Mouse (Mus musculus): Measurements from ENCODE around the gene Gm10778.
"Not testable (repeated sequence)": the region's sequence is repeated elsewhere in the genome, so short reads cannot be mapped to it uniquely, and the experiment has no call there.

The Gm10778 gene

DNA sequence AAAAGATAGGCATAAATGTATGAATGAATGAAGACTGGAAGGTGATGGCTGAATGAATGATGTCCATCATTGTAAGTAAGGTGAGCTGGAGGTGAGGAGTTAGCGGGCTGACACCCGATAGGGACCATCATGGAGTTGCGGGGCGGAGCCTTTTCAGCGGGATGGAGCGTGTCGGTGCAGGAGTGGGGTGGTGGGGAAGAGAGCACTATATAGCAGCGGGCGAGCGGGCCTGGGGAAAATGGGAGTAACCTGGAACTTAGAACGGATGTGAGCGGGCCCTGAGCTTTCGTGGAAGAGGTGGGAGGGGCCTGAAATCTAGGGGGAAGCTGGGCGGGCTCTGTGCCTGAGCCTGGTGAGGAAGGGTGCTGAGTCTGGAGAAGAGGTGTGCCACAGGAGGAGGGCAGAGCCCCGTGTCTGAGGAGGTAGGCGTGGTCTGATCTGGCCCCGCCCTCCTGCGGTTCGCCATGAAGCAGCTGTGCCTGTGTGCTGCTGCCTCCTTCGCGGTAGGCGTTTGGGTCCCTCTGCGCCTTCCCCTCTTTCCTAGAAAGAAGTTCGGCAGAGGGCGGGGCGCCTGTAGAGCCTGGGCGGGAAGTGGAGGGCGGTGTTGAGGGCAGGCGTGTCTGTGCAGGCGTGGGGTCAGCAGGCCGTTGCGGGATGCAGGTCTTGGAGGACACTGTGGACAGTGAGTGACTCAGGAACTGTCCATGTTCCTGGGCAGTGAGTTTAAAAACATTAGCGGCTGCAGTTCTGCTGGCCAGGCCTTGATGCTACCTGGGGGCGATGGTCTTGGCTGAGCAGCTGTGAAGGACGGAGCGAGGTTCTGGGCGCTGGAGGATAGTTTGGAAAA lies 15.4 kb upstream of the Gm10778 start:
- DNase-seq: peak; percentile 89

DNA sequence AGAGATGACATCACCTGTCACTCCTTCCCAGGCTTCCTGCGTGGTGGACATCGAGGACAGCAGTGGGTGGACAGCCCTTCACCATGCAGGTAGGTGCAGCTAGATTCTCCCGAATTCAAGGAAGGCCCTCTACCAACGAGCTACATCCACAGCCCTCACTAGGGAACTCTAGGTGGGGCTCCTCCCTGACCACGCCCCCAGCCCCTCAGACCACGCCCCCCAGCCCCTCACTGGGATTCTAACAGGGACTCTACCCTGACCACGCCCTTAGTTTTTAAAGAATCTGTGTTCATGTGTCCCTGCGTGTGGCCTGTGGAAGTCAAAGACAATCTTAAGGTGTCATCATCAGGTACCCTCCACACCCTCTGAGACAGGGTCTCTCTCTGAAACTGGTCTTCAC lies 12.5 kb upstream of the Gm10778 start:
- no peak for DNase-seq

DNA sequence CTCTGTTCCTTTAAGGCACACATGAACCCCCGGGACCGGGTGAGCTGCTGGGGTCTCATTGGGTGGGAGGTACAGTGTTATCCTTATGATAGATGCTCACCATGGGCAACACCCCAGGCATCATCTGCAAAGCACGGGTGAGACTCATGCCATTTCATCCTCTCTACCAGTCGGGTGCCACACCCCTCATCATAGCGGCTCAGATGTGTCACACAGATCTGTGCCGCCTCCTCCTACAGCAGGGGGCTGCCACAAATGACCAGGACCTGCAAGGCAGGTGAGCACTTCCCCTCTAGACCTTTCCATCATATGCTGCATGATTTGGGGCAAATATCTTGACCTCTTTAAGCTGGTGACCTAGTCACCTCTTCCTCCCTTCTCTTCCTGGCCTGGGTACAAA lies 10.8 kb upstream of the Gm10778 start:
- no peak for DNase-seq

DNA sequence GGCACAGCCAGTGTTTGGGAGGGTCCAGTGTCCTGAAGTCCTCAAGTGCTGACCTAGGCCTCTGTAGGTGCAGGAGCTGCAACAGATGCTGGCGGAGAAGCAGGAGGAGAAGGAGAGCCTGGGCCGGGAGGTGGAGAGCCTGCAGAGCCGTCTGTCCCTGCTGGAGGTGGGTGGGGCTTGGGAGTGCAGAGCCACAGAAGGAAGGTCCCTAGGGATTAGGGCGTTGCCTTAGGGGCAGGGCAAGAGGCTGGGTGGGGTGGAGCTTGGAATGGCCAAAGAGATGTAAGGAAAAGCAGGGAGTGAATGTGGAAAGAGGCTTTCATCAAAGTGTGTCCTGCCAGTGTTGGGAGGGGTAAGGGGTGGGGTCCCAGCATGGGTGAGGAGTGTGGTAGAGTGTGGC lies 8.0 kb upstream of the Gm10778 start:
- not testable (repeated sequence) for DNase-seq

DNA sequence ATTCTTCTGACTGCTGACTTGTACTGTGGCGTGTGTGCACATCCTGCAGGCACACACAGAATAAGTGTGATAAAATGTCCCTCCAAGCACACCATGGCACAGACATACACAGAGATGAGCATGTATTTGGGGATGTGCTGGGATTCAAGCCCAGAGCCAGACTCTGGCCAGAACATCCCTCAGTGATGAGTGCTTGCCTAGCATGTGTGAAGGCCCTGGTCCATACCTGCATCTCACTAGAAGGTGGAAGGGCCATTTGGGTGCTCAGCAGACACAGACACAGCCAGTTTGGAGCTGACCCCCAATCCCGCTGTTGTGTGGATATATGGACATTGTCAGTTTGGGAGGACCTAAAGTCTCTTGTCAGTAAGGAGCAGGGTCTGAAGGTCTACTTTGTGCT lies 7.3 kb upstream of the Gm10778 start:
- DNase-seq: no peak

DNA sequence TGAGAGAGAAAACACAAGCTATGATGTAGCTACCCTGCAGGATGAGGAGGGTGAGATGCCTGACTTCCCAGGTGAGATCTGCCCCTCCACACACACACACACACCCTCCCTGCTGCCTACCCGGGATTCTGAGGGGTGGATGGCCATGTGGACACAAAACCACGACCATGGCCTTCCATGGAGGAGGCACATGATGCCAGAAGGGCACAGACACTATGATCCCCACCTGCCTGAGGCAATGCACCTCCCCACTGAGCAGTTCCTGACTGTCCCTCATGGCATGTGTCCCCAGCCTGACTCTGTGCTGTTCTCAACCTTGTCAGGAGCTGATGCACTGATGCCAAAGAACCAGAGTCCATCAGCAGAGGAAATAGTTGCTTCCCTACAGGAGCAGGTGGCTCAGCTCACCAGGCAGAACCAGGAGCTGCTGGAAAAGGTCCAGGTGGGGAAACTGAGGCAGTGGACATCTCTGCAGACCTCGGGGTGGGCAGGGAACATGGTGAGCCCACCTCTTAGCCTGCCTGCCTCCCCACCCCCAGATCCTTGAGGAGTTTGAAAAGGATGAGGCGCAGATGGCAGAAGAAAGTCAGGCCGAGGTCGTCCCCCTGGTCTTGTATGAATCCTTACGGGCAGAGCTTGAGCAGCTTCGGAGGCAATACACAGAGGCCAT lies 6.7 kb upstream of the Gm10778 start:
- DNase-seq: no peak

DNA sequence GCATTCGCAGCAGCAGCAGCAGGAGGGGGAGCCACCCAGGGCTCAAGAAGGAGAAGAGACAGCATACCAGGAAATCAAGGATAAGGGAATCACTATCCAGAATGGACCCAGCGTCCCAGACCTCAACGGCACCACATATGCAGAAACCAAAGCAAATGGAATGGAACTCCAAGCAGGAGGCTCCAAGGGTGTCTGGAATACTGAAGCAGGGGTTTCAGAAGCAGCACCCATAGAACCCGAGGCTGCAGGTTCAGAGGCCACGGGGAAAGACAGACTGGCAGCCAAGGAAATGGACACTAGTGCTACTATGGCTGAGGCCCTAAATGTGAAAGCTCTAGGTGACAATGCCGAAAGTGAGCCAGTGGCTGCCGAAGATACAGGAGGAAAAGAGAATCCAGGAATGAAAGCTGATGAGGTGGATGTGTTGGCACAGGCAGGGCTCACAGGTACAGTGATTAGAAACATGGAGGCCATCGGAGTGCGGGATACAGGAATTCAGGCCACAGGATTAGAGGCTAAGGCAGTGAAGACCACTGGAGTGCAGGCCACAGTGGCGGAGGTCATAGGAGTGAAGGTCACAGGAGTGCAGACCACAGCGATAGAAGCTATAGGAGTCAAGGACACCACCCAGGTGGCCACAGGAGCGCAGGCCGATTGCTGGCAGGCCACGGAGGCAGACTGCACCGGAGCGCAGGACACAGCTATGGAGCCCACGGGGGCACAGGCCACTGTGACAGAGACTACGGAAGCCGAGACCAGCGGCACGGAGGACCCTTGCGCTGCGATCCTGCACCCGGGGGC lies 6.0 kb upstream of the Gm10778 start:
- DNase-seq: peak; percentile 35

DNA sequence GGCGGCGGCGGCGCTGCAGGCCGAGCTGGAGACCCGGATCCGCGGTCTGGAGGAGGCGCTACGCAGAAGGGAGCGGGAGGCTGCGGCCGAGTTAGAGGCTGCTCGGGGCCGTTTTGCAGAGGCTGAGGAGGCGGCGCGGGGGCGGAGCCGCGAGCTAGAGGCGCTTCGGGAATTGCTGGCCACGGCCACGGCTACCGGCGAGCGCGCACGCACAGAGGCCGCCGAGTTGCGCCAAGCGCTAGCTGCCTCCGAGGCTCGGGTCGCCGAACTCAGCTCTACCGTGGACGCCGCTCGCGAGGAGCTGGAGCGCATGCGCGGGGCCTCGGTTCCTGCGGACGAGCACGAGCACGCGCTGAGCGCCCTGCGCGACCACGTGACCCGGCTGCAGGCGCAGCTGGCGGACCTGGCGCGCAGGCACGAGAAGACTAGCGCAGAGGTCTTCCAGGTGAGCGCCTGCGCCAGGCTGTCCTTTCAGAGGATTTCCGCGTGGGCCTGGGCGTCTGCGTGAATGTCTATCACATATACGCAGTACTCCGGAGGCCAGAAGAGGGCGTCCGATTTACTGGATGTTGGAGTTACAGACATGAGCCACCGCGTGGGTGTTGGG lies 5.3 kb upstream of the Gm10778 start:
- DNase-seq: peak; percentile 97

DNA sequence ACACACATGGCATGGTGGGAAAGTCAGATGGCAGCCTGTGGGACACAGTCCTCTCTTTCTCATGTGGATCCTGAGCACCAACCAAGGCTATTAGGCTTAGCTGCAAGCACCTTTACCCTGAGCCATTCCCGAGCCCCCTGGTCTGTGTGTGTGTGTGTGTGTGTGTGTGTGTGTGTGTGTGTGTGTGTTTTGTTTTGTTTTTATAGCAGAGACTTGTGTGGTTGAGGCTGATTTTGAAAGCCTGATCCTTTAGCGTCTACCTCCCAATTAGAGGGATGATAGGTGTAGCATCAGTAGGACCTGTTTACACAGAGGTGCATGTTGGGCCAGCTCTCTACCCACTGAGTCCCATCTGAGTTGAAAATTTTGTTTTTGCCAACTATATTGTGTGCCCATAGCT lies 4.7 kb upstream of the Gm10778 start:
- DNase-seq: no peak

DNA sequence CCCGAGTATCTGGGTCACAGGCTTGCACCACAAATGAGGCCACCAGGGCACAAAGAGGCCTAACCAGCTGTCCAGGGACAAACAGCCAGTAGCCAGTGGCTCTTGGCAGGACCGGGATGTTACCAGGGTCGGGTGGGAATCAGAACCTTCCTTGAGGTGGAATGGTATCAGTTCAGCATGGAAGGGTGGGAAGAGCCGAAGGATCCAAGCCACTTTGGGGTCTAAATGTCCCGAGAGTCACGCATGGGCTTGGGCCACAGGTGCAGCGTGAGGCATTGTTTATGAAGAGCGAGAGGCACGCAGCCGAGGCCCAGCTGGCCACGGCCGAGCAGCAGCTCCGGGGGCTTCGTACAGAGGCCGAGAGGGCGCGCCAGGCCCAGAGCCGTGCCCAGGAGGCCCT lies 4.1 kb upstream of the Gm10778 start:
- no peak for DNase-seq

DNA sequence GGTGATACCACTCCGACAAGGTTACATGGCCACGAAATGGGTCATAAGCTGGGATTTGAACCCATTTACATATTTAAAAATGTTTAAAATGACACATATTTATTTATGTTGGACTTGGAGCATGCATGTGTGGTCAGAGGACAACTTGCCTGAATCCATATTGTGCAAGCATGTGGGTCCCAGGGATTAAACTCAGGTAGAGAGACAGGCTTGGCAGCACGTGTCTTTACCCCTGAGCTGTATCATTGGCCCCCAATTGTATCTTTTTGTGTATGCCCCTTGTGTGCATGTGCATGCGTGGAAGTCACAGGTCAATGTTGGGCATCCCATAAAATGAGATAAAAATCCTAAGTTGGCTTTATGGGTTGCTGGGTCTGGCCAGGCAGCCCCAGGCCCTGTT lies 3.5 kb upstream of the Gm10778 start:
- DNase-seq: no peak

DNA sequence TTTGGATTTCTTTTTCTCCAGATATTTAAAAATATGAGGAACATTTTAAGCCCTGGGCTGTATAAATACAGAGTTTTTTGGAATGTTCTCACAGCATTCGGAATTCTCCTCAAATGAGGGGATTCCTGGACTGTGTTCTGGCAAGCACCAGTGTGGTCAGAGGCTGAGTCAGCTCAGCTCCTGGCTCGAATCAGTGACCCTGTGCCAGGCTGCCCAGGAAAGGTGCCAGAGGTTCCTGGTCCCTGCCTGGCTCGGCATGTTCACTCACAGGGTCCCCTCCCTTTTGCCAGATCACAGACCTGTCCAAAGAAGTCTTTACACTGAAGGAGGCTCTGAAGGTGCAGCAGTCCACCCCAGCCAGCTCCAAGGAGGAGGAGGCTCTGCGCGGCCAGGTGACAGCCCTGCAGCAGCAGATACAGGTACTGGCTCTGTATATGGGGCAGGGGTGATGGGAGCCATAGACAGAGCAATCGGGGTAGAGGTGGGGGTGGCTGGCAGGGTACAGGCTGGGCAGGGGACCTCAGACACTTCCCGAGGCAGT lies 2.8 kb upstream of the Gm10778 start:
- no peak for DNase-seq

DNA sequence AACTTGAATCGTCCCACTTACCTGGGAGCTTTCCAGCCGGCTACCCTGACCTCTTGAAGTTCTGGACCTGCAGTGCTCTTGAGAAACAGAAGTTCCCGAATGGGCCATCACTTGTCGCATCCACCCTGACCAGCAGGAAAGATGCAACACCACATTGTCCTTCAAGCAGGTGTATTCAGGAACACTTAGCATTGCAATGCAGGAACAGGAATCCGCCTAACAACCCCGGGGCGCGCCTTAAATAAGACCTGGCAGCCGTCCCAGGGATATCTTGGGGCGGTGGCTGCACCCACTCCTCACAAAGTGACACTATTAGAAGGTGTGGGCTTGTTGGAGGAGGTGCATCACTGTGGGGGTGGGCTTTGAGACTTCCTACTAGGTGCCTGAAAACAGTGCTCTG lies 6.3 kb downstream of the Gm10778 start:
- DNase-seq: no peak

DNA sequence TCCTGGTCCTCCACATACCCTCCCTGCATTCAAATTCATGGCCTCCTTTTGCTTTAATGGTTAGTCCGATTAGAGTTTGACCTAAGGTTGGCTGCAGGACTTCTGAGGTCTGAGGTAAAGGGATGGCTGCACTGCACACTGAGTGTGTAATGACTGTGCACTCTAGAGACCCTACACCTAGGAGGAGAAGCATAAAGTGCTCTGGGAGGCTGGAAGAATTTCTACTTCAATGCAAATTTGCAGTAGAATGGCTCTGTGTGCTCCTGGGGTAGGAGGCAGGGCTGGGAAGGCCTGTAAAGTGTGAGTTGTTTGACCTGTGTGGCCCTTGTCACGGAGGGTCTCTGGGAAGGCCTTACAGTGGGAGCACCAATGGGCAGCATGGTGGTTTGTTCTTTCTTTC lies 7.3 kb downstream of the Gm10778 start:
- DNase-seq: no peak

DNA sequence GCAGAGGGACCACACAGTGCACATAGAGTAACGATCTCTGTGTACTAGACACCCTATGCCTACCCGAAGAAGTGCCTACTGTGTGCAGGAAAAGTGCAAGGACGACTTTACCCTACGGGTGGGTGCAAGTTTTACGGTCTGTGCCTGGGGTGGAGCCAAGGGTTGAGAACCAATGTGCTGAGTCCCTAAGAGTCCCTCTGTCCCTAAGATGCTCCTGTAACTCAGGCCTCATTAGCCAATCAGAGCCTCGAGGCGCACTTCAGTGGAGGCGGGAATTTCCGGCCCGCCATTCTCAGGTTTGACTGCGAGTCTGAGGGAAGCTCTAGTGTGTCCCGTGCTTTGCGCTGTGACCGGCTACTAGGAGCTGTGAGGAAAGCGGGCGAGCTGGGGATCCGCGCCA lies 38.3 kb downstream of the Gm10778 start:
- DNase-seq: not testable (repeated sequence)

DNA sequence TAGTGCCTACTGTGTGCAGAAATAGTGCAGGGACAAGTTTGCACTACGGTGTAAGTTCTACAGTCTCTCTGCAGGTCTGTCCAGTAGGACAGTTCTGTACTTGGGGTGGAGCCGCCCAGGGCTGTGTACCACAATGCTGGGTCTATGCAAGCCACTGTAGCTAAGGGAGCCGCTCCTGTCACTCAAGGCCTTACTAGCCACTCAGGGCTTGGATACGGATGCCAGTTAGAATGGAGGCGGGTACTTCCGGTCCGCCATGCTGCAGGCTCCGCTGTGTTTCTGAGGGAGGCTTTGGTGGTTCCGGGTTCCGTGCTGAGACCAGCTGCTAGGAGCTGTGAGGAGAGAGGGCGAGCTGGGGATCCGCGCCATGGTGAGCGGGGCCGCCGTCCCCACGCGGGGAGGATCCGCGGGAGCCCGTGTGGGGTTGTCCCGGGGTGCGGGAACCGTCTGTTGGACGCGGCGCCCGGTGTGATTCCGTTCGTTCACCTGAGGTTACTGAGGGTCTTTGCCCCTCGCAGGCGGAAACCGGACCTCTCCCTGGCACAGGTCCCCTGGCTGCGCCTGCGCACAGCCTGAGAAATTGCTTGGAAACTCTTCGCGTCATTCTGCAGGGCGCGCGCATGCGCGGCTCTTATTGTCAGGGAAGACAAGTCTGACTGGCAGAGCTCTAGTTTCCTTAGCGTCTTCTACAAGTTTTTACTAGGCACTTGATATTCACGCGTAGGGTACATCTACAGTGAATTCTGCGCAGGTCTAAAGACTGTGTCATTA lies 55.9 kb downstream of the Gm10778 start, which contains the start of gene Zfp433:
TSS of gene Zfp433 (plus strand) at position 295 of the 771 bp plus-strand sequence.
- DNase-seq: not testable (repeated sequence)

Measured in kidney, adult 11 months (tissue).